Mouse (Mus musculus) CH12.LX (cell line): ENCODE measurements at regions not wholly inside any gene's neighbourhood (a gene's known extent, or its start where the extent isn't known, plus 50 kb on each side); places are given as distances from the start of the nearest gene placed in this dataset.

ENCODE experiments used
- DNase-seq: peaks from one replicate; pipeline ENCODE4 v3.0.0-alpha.2; 2013; ENCODE audit errors: extremely low read depth
- H3K27ac ChIP-seq: 2 replicates; pipeline ENCODE4 v1.5.1; 2012; ENCODE audit warnings: low read depth, mild to moderate bottlenecking, control low read depth, moderate library complexity; ENCODE audit not compliant: insufficient read depth
- H3K27me3 ChIP-seq: replicated peaks from 2 replicates; pipeline ENCODE3; 2012; ENCODE audit warnings: inconsistent platforms
- H3K36me3 ChIP-seq, 2 experiments: replicated peaks in 1 of 2; 2 replicates each; pipeline versions ENCODE3 to v1.6.1; 2012; ENCODE audit warnings: inconsistent platforms in 1 of 2, low read length in 1 of 2, mild to moderate bottlenecking in 1 of 2, mixed read lengths in 1 of 2, moderate library complexity in 1 of 2; ENCODE audit not compliant: control insufficient read depth in 1 of 2, insufficient read depth in 1 of 2
- H3K4me1 ChIP-seq, 2 experiments: 2 replicates each; pipeline ENCODE4 v1.6.1; 2012; ENCODE audit warnings: inconsistent platforms in 1 of 2, moderate library complexity in 1 of 2; ENCODE audit not compliant: insufficient read depth in 2 of 2, control insufficient read depth in 1 of 2
- H3K4me2 ChIP-seq: 2 replicates; pipeline ENCODE4 v1.6.1; 2012; ENCODE audit warnings: low read depth, mild to moderate bottlenecking, control low read depth; ENCODE audit not compliant: poor library complexity, insufficient read depth, severe bottlenecking
- H3K4me3 ChIP-seq, 3 experiments: fragments of 150-350 bp in 1 of 3; sonication (generic) in 1 of 3; replicated peaks in 1 of 3; 2 replicates each; pipeline versions ENCODE3 to v1.5.1; 2011 to 2012; ENCODE audit warnings: low read depth in 2 of 3, low read length in 2 of 3, mild to moderate bottlenecking in 2 of 3, moderate library complexity in 2 of 3, control low read depth in 1 of 3, improper control_type of control experiment in 1 of 3, inconsistent platforms in 1 of 3, mixed read lengths in 1 of 3; ENCODE audit not compliant: poor library complexity in 1 of 3
- H3K79me2 ChIP-seq: replicated peaks from 2 replicates; pipeline ENCODE4 v1.6.1; 2012; ENCODE audit warnings: mild to moderate bottlenecking, moderate library complexity; ENCODE audit not compliant: control insufficient read depth, poor library complexity, insufficient read depth, severe bottlenecking; ENCODE audit errors: extremely low read depth
- H3K9ac ChIP-seq: 2 replicates; pipeline ENCODE4 v1.6.1; 2012; ENCODE audit warnings: low read depth, mild to moderate bottlenecking, control low read depth, moderate library complexity; ENCODE audit not compliant: insufficient read depth
- H3K9me3 ChIP-seq: replicated peaks from 2 replicates; pipeline ENCODE3; 2012; ENCODE audit warnings: low read length, inconsistent platforms, mixed read lengths
- CHD1 ChIP-seq: IDR thresholded peaks from 2 replicates; pipeline ENCODE4 v1.6.1; 2012; ENCODE audit warnings: low read depth, low read length, improper control_type of control experiment, inconsistent platforms
- CHD2 ChIP-seq: IDR thresholded peaks from 2 replicates; pipeline ENCODE4 v1.6.1; 2011; ENCODE audit warnings: low read length, improper control_type of control experiment
- GABPA ChIP-seq: IDR thresholded peaks from 2 replicates; pipeline ENCODE4 v1.6.1; 2012; ENCODE audit warnings: low read depth, low read length, improper control_type of control experiment, inconsistent platforms; ENCODE audit not compliant: insufficient replicate concordance
- IRF4 ChIP-seq: IDR thresholded peaks from 2 replicates; pipeline ENCODE4 v1.6.1; 2014; ENCODE audit warnings: low read depth, mild to moderate bottlenecking, inconsistent platforms, low read length, improper control_type of control experiment
- MAFK ChIP-seq: IDR thresholded peaks from 2 replicates; pipeline ENCODE4 v1.6.1; 2011; ENCODE audit warnings: low read length, improper control_type of control experiment; ENCODE audit not compliant: insufficient replicate concordance
- MAZ ChIP-seq: IDR thresholded peaks from 2 replicates; pipeline ENCODE4 v1.6.1; 2012; ENCODE audit warnings: low read depth, mild to moderate bottlenecking, inconsistent platforms, low read length, improper control_type of control experiment, moderate library complexity
- MEF2A ChIP-seq: IDR thresholded peaks from 2 replicates; pipeline ENCODE4 v1.6.1; 2014; ENCODE audit warnings: low read depth, mild to moderate bottlenecking, inconsistent platforms, low read length, improper control_type of control experiment, borderline replicate concordance
- MYC ChIP-seq: IDR thresholded peaks from 2 replicates; pipeline ENCODE4 v1.6.1; 2011; ENCODE audit warnings: low read depth, mild to moderate bottlenecking, improper control_type of control experiment, low read length
- PAX5 ChIP-seq: IDR thresholded peaks from 2 replicates; pipeline ENCODE4 v1.6.1; 2012; ENCODE audit warnings: low read length, inconsistent platforms, mixed read lengths
- POLR2A ChIP-seq: IDR thresholded peaks from 2 replicates; pipeline ENCODE4 v1.6.1; 2011; ENCODE audit warnings: low read depth, mild to moderate bottlenecking, improper control_type of control experiment, low read length
- TBP ChIP-seq: conservative IDR thresholded peaks from 2 replicates; pipeline ENCODE4 v1.6.1; 2011; ENCODE audit warnings: low read depth, low read length, improper control_type of control experiment
- UBTF ChIP-seq: IDR thresholded peaks from 2 replicates; pipeline ENCODE4 v1.6.1; 2012; ENCODE audit warnings: low read depth, mild to moderate bottlenecking, inconsistent platforms, low read length, improper control_type of control experiment, moderate library complexity
- USF1 ChIP-seq: IDR thresholded peaks from 2 replicates; pipeline ENCODE4 v1.6.1; 2014; ENCODE audit warnings: low read depth, mild to moderate bottlenecking, inconsistent platforms, low read length, improper control_type of control experiment
- USF2 ChIP-seq: conservative IDR thresholded peaks from 2 replicates; pipeline ENCODE4 v1.6.1; 2011; ENCODE audit warnings: low read depth, low read length, improper control_type of control experiment
- ZC3H11A ChIP-seq: IDR thresholded peaks from 2 replicates; pipeline ENCODE4 v1.6.1; 2012; ENCODE audit warnings: low read depth, mild to moderate bottlenecking, inconsistent platforms, low read length, improper control_type of control experiment
- ZKSCAN1 ChIP-seq: IDR thresholded peaks from 2 replicates; pipeline ENCODE4 v1.6.1; 2012; ENCODE audit warnings: low read depth, inconsistent platforms, low read length, improper control_type of control experiment, borderline replicate concordance
- ZNF384 ChIP-seq: IDR thresholded peaks from 2 replicates; pipeline ENCODE4 v1.6.1; 2012; ENCODE audit warnings: low read depth, low read length, improper control_type of control experiment, inconsistent platforms
- dilution Hi-C: fragments of 300-500 bp; cut with MboI; formaldehyde crosslinking; loops from 2 replicates; pipeline ENCODE4 v1.14.3; 2020; ENCODE audit warnings: low sequenced_read_pairs; ENCODE audit not compliant: extremely low pct_unique_long_range_greater_than_20kb, extremely low pct_ligation_motif_present
- in situ Hi-C: fragments of 300-500 bp; cut with MboI; formaldehyde crosslinking; loops from 3 replicates; pipeline ENCODE4 v1.14.3; 2019; ENCODE audit warnings: low sequenced_read_pairs, low pct_ligation_motif_present, low pct_unique_long_range_greater_than_20kb, mixed read lengths

DNA sequence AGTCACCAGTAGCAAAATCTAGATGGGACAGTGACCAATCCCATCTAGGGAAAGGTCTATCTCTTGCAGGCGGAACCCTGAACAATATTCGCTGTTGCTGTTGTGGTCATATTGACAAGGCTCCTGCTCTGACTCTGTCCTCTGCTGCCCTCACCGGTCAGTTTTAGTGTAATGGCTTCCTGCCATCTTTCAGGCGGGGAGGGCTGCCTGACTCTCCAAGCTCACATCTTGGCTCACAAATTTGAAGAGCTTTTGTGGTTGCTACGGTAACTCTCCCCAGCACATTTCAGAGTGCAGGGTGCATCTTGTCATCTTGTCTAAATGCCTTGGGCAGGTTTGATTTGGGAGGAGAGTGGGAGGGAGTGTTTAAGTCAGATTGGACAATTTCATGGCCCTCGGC lies 171.3 kb downstream of the Unc5cl start:
- TF ChIP-seq POLR2A, result no peak
- TF ChIP-seq TBP, result no peak
- no peak for TF ChIP-seq MAFK
- no peak for TF ChIP-seq USF1
- Histone ChIP-seq H3K9me3 (peaks cover 77% of the 10 kb centered on the region), H3K4me2 (no peak overlapping the region), H3K27me3 (no peaks in the 10 kb centered on the region), H3K79me2 (no peaks in the 10 kb centered on the region), H3K4me3 (no peak overlapping the region), H3K9ac (no peak overlapping the region), H3K27ac (no peak overlapping the region), H3K36me3 (no peaks in the 10 kb centered on the region), H3K4me1 (no peaks in the 10 kb centered on the region)
- dilution Hi-C loops (no loop called here), in situ Hi-C loops (no loop called here)
- DNase-seq, result no peak

DNA sequence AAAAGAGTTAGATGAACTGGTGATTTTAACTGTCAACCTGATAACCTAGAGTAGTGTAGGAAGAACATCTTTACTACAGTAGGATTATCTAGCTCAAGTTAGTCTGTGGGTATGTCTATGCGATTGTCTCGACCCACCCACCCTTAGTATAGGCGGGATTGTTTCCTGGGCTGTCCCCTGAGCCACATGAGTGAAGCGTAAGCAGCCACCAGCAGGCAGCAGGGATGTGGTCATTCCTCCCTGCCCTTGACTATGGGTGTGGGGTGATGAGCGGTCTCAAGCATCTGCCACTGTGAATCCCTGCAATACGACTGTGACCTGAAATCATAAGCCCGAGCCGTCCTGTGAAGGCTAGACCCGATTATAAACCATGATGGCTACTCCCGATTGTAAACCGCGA lies 184.9 kb downstream of the Unc5cl start:
- H3K4me3 ChIP-seq, result no peak overlapping the region
- no peak for DNase-seq
- no peak for TF ChIP-seq USF2
- TF ChIP-seq IRF4, result no peak
- no peak for TF ChIP-seq MEF2A
- no peak for TF ChIP-seq MYC
- TF ChIP-seq CHD2, result no peak
- TF ChIP-seq UBTF, result no peak
- no peak for TF ChIP-seq MAFK
- no peak for TF ChIP-seq GABPA
- TF ChIP-seq PAX5, result no peak
- no peak for TF ChIP-seq CHD1
- no peak for TF ChIP-seq ZNF384
- no peak for TF ChIP-seq ZKSCAN1
- TF ChIP-seq MAZ, result no peak
- TF ChIP-seq ZC3H11A, result no peak
- no peaks in the 10 kb centered on the region for H3K27me3 ChIP-seq
- H3K36me3 ChIP-seq, result no peaks in the 10 kb centered on the region
- no peaks in the 10 kb centered on the region for H3K79me2 ChIP-seq
- no peak overlapping the region for H3K9ac ChIP-seq
- dilution Hi-C loops (no loop called here), in situ Hi-C loops (no loop called here)
- H3K9me3 ChIP-seq, result peaks cover 72% of the 10 kb centered on the region
- no peak overlapping the region for H3K4me2 ChIP-seq
- H3K27ac ChIP-seq, result no peak overlapping the region
- H3K4me1 ChIP-seq, result no peaks in the 10 kb centered on the region
